Mouse (Mus musculus): ENCODE results near the gene Bcl9l.

The Bcl9l gene

GRCm38 (mm10) chr9:44510872-44511601 lies 28.4 kb downstream of the Bcl9l start:
- in situ Hi-C loops (cut with MseI, MboI), result loop anchor here in 1 of 2 experiments (5.0 kb wide), 1 partner anchor 34 kb away; no protein-coding TSS in a partner anchor

DNA sequence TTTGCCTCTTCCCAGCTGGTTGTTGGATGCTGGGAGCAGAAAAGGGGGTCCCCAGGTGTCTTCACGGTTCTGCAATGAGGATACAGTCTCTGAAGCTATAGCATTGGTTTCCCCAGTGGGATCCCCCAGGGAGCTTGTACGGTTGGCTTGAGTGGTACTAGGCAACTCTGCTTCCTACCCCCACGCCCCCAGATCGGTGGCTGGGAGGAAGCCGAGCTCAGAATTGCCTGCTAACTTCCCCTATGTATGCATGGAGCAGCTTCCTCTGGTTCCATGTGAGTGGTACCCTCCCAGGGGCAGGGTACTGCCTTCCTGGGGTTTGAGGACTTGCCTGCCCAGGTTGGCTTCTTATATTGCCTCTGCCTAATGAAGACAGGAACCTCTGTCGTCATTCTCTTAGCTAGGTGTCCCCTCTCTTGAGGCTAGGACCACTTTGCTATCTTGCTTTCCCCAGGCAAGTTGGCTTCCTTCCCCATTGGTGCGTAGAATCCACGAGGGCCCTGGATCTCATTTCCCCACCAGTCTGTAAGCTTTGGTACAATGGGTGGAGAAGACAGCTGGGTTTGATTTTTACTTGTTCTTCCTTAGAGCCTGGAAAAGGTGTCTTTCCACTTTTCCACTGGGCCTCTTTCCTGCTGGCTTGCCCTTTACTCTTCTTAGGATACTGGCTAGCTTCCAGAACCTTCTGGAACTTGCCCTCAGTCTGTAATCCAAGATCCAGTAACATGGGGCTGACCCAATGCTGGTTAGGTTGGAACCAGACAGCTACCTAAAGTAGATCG lies 29.5 kb downstream of the Bcl9l start:
- in situ Hi-C loops (cut with MseI, MboI), result loop anchor here in 1 of 2 experiments (5.0 kb wide), 1 partner anchor 35 kb away; no protein-coding TSS in a partner anchor

- in situ Hi-C loops (cut with MseI, MboI), result loop anchor here in 1 of 2 experiments (5.0 kb wide), 1 partner anchor 35 kb away; no protein-coding TSS in a partner anchor
These were observed 30.0 kb downstream of the Bcl9l start for GRCm38 (mm10) chr9:44512717-44513003.

DNA sequence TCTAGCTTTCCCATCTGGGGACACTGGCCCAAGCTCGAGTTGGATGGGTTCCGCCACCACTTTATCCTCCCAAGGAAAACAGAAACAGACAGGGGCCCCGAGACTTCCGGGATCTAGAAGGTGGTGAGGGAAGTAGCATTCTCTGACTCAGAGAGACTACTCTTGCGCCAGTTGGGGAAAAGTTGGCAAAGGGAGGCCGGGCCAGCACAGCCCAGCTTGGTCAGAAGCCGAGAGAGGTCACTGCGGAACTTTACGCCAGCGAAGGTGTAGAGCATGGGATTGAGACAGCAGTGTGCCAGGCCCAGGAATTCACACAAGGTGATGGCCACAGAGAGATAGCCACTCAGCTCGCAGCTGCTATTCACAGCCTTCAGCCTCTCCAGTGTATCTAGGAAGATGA lies 30.5 kb downstream of the Bcl9l start:
- in situ Hi-C loops (cut with MseI, MboI), result loop anchor here in 1 of 2 experiments (5.0 kb wide), 1 partner anchor 36 kb away; no protein-coding TSS in a partner anchor

- in situ Hi-C loops (cut with MseI, MboI), result loop anchor here in 1 of 2 experiments (5.0 kb wide), 1 partner anchor 36 kb away; no protein-coding TSS in a partner anchor
These were observed 31.0 kb downstream of the Bcl9l start for GRCm38 (mm10) chr9:44513610-44514009.

DNA sequence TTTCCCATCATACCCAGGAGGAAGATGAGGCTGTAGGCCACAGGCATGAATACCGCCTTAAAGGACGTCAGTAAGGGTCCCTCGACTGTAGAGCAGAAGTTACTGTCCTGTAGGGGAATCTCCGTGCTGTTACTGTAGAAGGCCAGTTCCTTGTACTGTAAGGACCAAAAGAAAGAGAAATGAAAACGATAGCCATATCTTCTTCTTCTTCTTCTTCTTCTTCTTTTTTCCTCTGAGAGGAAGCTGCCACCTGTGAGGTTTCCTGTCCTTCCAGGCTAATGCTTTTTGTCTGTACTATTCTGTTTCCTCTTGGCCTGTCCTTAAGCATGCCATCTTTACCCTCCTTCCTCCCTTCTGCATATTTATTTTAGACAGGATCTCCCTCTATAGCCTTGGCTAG lies 31.5 kb downstream of the Bcl9l start:
- in situ Hi-C loops (cut with MseI, MboI), result loop anchor here in 1 of 2 experiments (5.0 kb wide), 1 partner anchor 37 kb away; no protein-coding TSS in a partner anchor

DNA sequence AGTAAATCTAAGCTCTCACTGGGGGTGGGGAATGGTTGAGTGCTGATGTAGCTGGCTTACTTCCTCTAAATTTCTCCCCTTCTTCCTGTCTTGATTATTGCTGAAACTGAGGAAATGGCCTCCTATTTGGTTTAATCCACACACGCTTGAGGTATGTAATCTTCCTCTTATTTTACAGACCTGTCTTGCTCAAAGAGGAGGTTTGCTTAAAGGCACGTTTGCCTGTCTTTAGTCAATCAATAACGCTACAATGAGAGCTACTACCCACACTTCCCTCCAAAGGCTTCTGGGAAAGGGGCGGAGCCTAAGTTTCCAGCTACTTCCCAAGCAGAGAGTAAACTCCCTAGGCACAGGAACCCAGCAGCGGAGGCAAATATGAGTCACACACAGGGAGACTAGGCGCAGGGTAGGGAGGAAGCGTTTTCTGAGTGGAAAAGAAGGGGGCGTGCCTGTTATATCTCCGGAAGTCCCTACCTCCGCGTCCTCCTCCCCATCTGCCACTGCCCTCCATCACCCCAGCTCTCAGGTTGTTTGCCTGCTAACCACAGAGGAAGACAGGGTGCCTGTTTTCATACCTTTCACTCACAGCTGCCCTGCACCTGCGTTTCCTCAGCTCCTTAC lies 32.6 kb downstream of the Bcl9l start:
- in situ Hi-C loops (cut with MseI, MboI), result no loop called here

- in situ Hi-C loops (cut with MseI, MboI), result no loop called here
These were observed 33.3 kb downstream of the Bcl9l start for GRCm38 (mm10) chr9:44515891-44516290.

DNA sequence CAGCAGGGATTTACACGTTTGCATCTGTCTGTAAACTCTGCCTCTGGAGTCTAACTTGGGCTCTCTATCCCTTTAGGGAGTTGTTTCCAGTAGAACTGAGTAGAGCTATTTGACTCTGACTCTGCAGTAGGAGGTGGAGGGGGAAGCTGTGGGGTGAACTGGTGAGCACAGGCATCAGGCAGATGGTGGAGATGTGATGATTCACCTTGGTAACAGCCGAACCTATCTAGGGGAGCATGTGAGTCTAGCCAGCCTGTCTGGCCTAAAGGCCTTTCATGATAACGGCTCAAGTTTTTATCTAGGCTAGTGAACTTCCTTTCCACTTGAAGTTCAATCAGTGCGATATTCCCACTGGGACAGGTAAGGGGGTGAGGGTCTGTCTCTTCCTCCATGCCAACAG lies 34.7 kb downstream of the Bcl9l start:
- in situ Hi-C loops (cut with MseI, MboI), result no loop called here

- in situ Hi-C loops (cut with MseI, MboI), result no loop called here
These were observed 35.4 kb downstream of the Bcl9l start for GRCm38 (mm10) chr9:44518068-44518467.

DNA sequence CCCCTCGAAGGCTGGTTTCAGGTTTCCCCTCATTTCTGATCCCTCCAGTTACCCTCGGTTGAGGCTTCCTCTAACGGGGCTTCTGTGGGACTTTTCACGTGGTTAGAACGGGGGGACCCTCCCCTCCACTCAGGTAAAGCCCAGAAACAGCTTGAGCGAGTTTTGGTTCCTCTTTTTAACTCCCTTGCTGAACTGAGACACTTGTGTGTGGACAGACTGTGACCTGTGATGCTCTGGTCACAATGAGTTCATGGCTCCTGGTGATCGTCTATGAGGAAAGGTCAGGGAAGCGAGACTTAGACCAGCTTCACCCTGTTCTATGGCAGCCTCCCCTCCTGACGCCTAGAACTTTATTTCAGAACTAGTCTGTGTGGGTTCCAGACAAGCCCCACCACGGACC lies 39.3 kb downstream of the Bcl9l start:
- in situ Hi-C loops (cut with MseI, MboI), result no loop called here

- in situ Hi-C loops (cut with MseI, MboI), result no loop called here
These were observed 41.1 kb downstream of the Bcl9l start for GRCm38 (mm10) chr9:44523686-44524085.

DNA sequence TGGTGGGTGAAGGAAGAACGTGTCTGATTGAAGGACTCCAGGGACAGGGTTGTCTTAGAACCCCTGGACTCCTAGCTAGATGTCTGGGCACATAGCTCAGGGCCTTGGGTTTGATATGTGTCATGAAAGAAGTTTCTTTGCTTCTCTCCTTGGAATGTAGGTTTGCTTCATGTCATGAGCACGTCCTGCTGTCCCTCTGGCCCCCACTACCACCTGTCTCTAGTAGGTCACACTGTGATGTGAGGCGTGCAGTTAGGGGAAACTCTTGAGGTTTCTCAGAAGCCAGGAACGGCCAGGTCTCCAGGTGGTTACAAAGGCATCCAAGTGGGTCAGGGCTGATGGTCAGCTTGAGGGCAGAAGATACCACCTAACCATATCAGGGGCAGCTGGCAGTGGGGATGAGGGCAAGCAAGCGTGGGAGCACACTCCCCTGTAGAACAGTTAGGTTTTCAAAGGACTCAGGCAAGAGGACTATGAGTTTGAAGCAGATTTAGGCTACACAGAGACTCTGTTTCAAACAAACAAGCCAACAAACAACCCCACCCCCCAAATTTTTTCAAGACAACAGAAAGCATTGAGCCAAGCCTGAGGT lies 41.7 kb downstream of the Bcl9l start:
- in situ Hi-C loops (cut with MseI, MboI), result no loop called here

DNA sequence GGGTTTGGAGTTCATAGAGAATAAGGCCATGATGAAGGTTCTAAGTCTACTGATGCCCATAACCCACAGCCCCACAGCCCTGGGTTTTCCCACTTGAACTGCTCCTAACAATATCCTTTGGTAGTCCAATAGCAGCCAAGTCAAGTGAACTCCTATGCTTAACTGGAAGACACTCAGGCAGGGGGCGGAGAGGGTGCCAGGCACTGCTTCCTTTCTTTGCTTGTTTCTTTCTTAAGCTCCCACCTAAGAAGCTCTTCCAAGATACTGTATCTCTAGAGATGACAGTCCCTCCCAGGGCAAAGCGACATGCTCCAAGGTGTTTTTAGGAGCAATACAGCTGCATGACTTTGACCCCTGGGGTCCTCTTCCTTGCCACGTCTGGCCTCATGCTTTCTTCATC lies 42.4 kb downstream of the Bcl9l start:
- in situ Hi-C loops (cut with MseI, MboI), result no loop called here

- in situ Hi-C loops (cut with MseI, MboI), result no loop called here
These were observed 43.0 kb downstream of the Bcl9l start for GRCm38 (mm10) chr9:44525589-44525988.

- in situ Hi-C loops (cut with MseI, MboI), result no loop called here
These were observed 43.9 kb downstream of the Bcl9l start for GRCm38 (mm10) chr9:44526337-44527112.

GRCm38 (mm10) chr9:44528340-44528739 lies 45.7 kb downstream of the Bcl9l start:
- in situ Hi-C loops (cut with MseI, MboI), result no loop called here

DNA sequence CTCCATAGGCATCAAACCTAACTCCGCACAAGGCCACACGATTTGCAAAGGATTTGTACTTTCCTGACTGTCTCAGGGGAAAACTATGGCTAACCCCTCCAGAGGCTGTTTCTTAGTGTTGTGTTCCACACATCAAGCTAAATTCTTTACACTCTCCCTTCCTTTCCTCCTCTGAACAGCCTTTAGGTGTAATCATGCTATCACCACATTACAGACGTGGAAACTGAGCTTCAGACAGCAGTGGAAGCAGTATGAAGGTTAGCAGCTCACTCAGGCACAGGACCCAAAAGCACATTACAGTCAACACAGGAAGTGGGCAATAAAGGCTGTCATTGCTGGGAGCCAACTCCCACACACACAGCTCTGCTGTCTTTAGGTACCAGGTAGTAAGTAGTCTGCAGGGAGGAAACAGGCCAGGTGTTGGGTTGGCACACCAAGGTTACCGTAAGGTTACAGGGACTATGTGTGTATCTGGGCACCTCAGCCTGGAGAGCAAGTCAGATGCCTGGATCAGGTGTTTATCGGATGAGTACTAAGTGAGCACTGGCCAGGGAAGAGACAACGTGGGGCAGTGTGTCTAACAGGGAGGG lies 50.5 kb downstream of the Bcl9l start:
- in situ Hi-C loops (cut with MseI, MboI), result no loop called here

- in situ Hi-C loops (cut with MseI, MboI), result no loop called here
These were observed 55.1 kb downstream of the Bcl9l start for GRCm38 (mm10) chr9:44537625-44538301.

GRCm38 (mm10) chr9:44539816-44540421 lies 57.3 kb downstream of the Bcl9l start:
- in situ Hi-C loops (cut with MseI, MboI), result no loop called here
